ENCODE assay signal across 7 mouse cellular contexts in the genomic region with DNA sequence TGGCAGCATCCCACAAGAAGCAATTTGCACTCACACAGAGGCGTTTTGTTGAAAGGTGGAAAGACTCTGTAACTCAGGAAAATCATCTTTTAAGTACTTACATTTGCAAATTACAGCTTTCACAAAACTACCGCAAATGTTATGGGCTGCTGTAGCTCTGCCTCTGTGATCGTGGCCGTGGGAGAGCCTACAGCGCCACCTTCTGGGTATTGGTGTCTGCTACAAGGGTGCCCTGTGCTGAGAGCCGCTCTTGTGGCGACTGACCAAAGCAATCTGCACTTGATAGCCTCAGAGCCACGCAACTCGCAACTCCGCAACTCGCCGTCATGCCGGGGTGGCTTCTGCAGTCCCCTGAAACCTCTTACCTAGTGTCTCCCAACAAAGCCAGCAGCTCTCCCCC. TPM values are rescaled to one million over a fixed set of nuclear protein-coding genes. Genes with fewer than 3 reads are reported as not detected.
DNase-seq lines count a peak whose midpoint lies in the region; ATAC-seq lines count a peak whose summit lies in the region.

No protein-coding gene starts in this region.

- H3K4me2 ChIP-seq in forebrain, embryonic 13.5 days, result peak overlapping the region; percentile 44

- no peaks in the 10 kb centered on the region for H3K36me3 ChIP-seq in forebrain, embryonic 13.5 days (ENCODE audit: poor library complexity, severe bottlenecking)

- H3K9me3 ChIP-seq in forebrain, embryonic 13.5 days (replicated peaks), result no peaks in the 10 kb centered on the region

- 2% methylated on average over 13 of the region's 13 CpGs for WGBS in forebrain, embryonic 13.5 days

- peak; percentile 75 for DNase-seq in 3T3-L1 (ENCODE audit: low read depth, low spot score)
- DNase-seq in A20 (ENCODE audit: low read depth, low spot score), result peak; percentile 50
- DNase-seq in c-Kit-positive CD71-positive TER-119-negative erythroid progenitor cells, embryonic 14.5 days (ENCODE audit: low read depth), result peak; percentile 44
- peak; percentile 80 for DNase-seq in layer of hippocampus, adult 11-12 months (ENCODE audit: low spot score)
- peak; percentile 62 for DNase-seq in lung, postnatal 10 days
- DNase-seq in right cerebral cortex, adult 18-20 months, result peak; percentile 80

- H3K27me3 ChIP-seq in forebrain, embryonic 13.5 days, result peaks cover 23% of the 10 kb centered on the region

- peak; percentile 92 for ATAC-seq in forebrain, embryonic 13.5 days

- no peak overlapping the region for H3K4me3 ChIP-seq in forebrain, embryonic 13.5 days

- no peaks in the 10 kb centered on the region for H3K4me1 ChIP-seq in forebrain, embryonic 13.5 days

- no peak overlapping the region for H3K27ac ChIP-seq in forebrain, embryonic 13.5 days

- H3K9ac ChIP-seq in forebrain, embryonic 13.5 days, result no peak overlapping the region

RNA-seq across cellular contexts. Expression of a gene that starts 16.2 kb away (rescaled TPM):
- 39.5 and 41.9 TPM in 2 replicates for polyA plus RNA-seq in forebrain, embryonic 13.5 days (2015; fragmentation: Nextera tagmentation; extraction: Ambion mirVana)

RNA-seq across cellular contexts. Expression of a gene that starts 41.2 kb away (rescaled TPM):
- polyA plus RNA-seq in forebrain, embryonic 13.5 days (2015; fragmentation: Nextera tagmentation; extraction: Ambion mirVana), result 100 and 102 TPM in 2 replicates

RNA-seq across cellular contexts. Expression of a gene that starts 41.3 kb away (rescaled TPM):
- polyA plus RNA-seq in forebrain, embryonic 13.5 days (2015; fragmentation: Nextera tagmentation; extraction: Ambion mirVana), result 36.8 and 37.9 TPM in 2 replicates
